Mouse (Mus musculus): ENCODE measurements at regions not wholly inside any gene's neighbourhood (a gene's known extent, or its start where the extent isn't known, plus 50 kb on each side); places are given as distances from the start of the nearest gene placed in this dataset.

DNA sequence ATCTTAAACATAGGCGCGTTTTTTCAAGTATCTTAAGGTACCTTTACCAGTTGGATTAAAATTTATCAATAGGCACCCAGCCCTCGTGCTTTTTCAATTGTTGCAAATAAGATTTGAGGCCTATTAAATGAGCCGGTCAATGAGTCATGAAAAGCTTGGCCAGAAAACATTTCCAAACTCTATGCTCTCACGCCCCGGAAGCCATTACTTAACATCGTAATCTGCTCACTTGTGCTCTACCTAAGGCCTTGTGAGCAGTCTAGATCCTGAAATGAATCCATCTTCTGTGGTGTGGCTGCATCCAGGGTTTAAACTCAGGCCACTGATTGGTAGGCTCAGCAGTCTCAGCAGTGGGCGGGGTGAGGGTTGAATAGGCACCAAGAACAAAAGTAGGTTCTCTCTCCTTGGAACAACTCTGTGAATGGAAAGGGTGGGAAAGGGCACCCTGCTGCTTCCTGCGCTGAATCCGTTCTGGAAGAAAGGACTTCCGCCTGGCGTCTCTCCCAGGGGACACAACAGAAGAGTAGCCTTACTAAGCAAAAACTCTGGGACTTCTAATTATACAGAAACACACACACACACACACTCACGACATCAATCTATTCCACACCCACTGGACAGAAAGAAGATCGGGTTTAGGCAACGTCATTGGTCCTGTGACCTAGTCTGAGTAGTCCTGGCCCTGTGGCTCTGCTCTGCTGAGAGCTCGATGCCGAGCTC lies 53.4 kb upstream of the Fmnl2 start:
- DNase-seq (ENCODE audit: low spot score in 2 of 2), result peak; percentile 45 to 63

- no peak for DNase-seq (ENCODE audit: low spot score in 2 of 2)
Measured at GRCm38 (mm10) chr2:52804826-52805149, 52.9 kb upstream of the Fmnl2 start.

DNA sequence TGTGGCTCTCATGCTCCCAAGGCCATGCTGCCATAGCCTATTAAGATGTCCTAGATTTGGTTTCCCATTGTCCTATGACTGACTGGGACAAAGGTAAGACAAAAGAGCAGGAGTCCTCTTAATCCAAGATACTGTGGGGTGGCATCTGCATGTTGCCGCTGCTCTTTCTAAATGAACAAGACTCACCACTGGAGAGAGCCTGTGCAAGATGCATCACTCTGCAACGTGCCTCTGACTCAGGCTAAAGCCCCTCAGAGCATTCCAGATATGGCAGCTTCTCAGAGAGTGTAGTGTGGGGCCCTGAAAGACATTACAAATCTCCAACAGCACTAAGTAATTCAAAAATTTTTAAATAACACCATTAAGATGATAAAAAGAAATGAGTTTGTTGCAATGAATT lies 49.8 kb upstream of the Fmnl2 start:
- no peak for DNase-seq (ENCODE audit: low spot score in 2 of 2)
